Mouse (Mus musculus) gastrocnemius, adult 2 months (tissue): ENCODE measurements around the gene Cwc22. TPM values are rescaled to one million over a fixed set of nuclear protein-coding genes. Genes with fewer than 3 reads are reported as not detected.

Experiments
- DNase-seq: peaks from one replicate; pipeline ENCODE4 v3.0.0; 2022
- H3K27ac ChIP-seq: fragments of 200-600 bp; 2 replicates; pipeline ENCODE4 v1.8.1; 2022; ENCODE audit warnings: mild to moderate bottlenecking
- H3K4me3 ChIP-seq: fragments of 200-600 bp; 2 replicates; pipeline ENCODE4 v1.8.1; 2022; ENCODE audit warnings: mild to moderate bottlenecking, moderate library complexity
- CTCF ChIP-seq: fragments of 200-600 bp; IDR thresholded peaks from 2 replicates; pipeline ENCODE4 v1.8.1; 2022; ENCODE audit warnings: antibody characterized with exemption, mild to moderate bottlenecking, moderate library complexity
- intact Hi-C: fragments of 180-260 bp; cut with DNase I; formaldehyde crosslinking; loops from one replicate; pipeline ENCODE4 v1.15.1; 2025
- long read RNA-seq, 2 experiments: library from polyadenylated mRNA; stranded (forward); transcript quantifications; one replicate each; pipeline ENCODE4 v2.0.0; 2021
- total RNA-seq, 2 experiments: library from RNA; stranded (reverse); gene quantifications; 2 replicates each; pipeline ENCODE4 v1.2.3; 2021

Gene Cwc22
- 10 to 100 TPM; 13.9 to 14.2 TPM for total RNA-seq
- long read RNA-seq, experiment 1, partial matches to known transcripts, result 4 of 9 reads
- long read RNA-seq, experiment 1, other reads (novel, unspliced or antisense), result 3 of 9 reads
- long read RNA-seq, experiment 2, partial matches to known transcripts, result 2 of 7 reads
- long read RNA-seq, experiment 2, other reads (novel, unspliced or antisense), result 4 of 7 reads

DNA sequence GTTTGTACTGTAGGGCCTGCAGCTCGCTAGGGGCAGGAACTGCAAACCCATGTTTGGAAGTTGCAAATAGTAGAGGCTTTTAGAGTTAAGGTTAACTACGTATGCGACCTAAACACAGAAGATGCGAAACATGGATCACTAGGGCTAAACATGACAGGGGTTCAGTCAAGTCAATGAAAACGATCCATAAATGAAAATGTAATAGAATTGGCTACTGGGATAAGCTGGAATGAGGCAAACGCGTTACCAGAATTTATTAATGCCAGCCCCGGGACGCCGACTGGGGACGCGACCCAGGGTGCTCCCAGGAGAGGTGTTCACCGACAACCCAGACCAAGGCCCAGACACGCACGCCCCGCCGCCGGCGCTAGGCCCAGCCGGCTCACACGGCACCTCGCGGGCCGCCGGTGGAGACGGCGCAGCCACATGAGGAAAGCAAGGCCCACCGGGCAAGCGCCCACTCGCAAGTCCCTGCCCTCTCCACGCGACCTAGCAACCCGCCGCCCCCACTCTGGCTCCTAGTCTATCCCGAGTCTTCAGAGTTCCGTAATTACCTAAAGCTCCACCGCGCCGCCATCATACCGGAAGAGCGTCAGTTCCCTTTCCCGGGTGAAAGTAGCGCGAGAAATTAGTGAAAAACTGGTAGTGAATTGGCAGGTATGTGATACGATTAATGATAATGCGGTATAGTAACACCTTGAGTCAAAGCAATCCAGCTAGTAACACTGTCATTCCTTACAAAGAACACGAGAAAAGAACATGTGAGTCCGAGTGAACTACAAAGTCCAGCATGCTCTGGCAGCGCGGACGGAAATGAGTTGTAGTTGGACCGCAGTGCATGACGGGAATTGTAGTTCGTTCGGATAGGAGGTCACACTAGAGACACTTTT lies at the start of gene Cwc22:
Cwc22 (minus strand) TSS at position 780 of the 890 bp plus-strand sequence.
- peak; percentile 92 for DNase-seq
- peak within 1 kb of the TSS; percentile 81 for H3K4me3 ChIP-seq
- intact Hi-C loops, result no loop called here
- peak within 1 kb of the TSS; percentile 90 for H3K27ac ChIP-seq
- TF ChIP-seq CTCF, result no peak

GRCm38 (mm10) chr2:77993727-77994401 lies 47.7 kb upstream of the Cwc22 start:
- no peak for DNase-seq
- Histone ChIP-seq H3K4me3 (no peak overlapping the region), H3K27ac (no peak overlapping the region)
- intact Hi-C loops, result no loop called here
- no peak for TF ChIP-seq CTCF

GRCm38 (mm10) chr2:77992951-77993604 lies 46.9 kb upstream of the Cwc22 start:
- H3K27ac ChIP-seq, result no peak overlapping the region
- no peak for DNase-seq
- no peak for TF ChIP-seq CTCF
- intact Hi-C loops, result no loop called here
- H3K4me3 ChIP-seq, result no peak overlapping the region

GRCm38 (mm10) chr2:77990820-77991219 lies 44.6 kb upstream of the Cwc22 start:
- TF ChIP-seq CTCF, result no peak
- intact Hi-C loops, result no loop called here
- Histone ChIP-seq H3K27ac (no peak overlapping the region), H3K4me3 (no peak overlapping the region)
- DNase-seq, result no peak

- Histone ChIP-seq H3K27ac (no peak overlapping the region), H3K4me3 (no peak overlapping the region)
- DNase-seq, result no peak
- intact Hi-C loops, result no loop called here
- no peak for TF ChIP-seq CTCF
Measured at GRCm38 (mm10) chr2:77990121-77990520, 43.9 kb upstream of the Cwc22 start.

DNA sequence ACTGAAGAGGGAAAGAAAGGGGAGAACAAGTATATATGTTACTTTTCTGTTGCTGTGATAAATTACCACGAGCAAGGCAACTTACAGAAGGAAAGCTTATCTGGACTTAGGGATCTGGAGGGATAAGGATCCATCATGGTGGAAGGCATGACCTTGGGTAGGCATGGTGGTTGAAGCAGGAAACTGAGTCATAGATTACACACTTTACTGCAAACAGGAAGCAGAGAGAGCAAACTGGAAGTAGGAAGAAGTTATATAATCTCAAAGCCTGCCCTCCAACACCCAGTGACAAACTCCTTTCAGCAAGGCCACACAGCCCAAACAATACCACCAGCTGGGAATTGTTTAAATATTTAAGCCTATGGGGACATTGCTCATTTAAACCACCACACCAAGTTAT lies 43.2 kb upstream of the Cwc22 start:
- no peak overlapping the region for H3K27ac ChIP-seq
- no peak for TF ChIP-seq CTCF
- no peak for DNase-seq
- intact Hi-C loops, result no loop called here
- no peak overlapping the region for H3K4me3 ChIP-seq

GRCm38 (mm10) chr2:77985991-77986730 lies 40.0 kb upstream of the Cwc22 start:
- intact Hi-C loops, result no loop called here
- H3K4me3 ChIP-seq, result no peak overlapping the region
- no peak for DNase-seq
- no peak overlapping the region for H3K27ac ChIP-seq
- TF ChIP-seq CTCF, result no peak

- DNase-seq, result no peak
- Histone ChIP-seq H3K4me3 (no peak overlapping the region), H3K27ac (no peak overlapping the region)
- intact Hi-C loops, result no loop called here
- TF ChIP-seq CTCF, result no peak
Measured at GRCm38 (mm10) chr2:77984209-77984608, 38.0 kb upstream of the Cwc22 start.

GRCm38 (mm10) chr2:77981826-77982225 lies 35.7 kb upstream of the Cwc22 start:
- Histone ChIP-seq H3K4me3 (no peak overlapping the region), H3K27ac (no peak overlapping the region)
- intact Hi-C loops, result no loop called here
- no peak for DNase-seq
- TF ChIP-seq CTCF, result no peak

GRCm38 (mm10) chr2:77980696-77981095 lies 34.5 kb upstream of the Cwc22 start:
- no peak overlapping the region for H3K4me3 ChIP-seq
- H3K27ac ChIP-seq, result no peak overlapping the region
- DNase-seq, result no peak
- no peak for TF ChIP-seq CTCF
- intact Hi-C loops, result no loop called here

- intact Hi-C loops, result no loop called here
- DNase-seq, result no peak
- no peak overlapping the region for H3K4me3 ChIP-seq
- no peak for TF ChIP-seq CTCF
- H3K27ac ChIP-seq, result no peak overlapping the region
Measured at GRCm38 (mm10) chr2:77979519-77979918, 33.3 kb upstream of the Cwc22 start.

GRCm38 (mm10) chr2:77979081-77979480 lies 32.9 kb upstream of the Cwc22 start:
- Histone ChIP-seq H3K27ac (no peak overlapping the region), H3K4me3 (no peak overlapping the region)
- no peak for TF ChIP-seq CTCF
- intact Hi-C loops, result no loop called here
- DNase-seq, result no peak
